Mouse (Mus musculus): Measurements from ENCODE around the gene Gsg1. TPM values are rescaled to one million over a fixed set of nuclear protein-coding genes. Genes with fewer than 3 reads are reported as not detected.
A peak's percentile ranks its signal among the peaks of the same experiment; 100 is the strongest.

Gsg1 gene
- polyA plus RNA-seq, 1 experiment from 2014 or later = 0.25 TPM

GRCm38 (mm10) chr6:135204869-135205268, 49.3 kb downstream of the Gsg1 start:
- 66% methylated on average over 4 of the region's 4 CpGs for WGBS
- H3K9me3 ChIP-seq (replicated peaks; ENCODE audit: control insufficient read depth, low read length, poor library complexity, severe bottlenecking) = no peaks in the 10 kb centered on the region
- H3K9ac ChIP-seq (ENCODE audit: low read depth, low read length) = no peak overlapping the region
- H3K4me2 ChIP-seq (ENCODE audit: low read length) = no peak overlapping the region
- peak overlapping the region; percentile 62; the same call in 1 of the 2 replicates for H3K27ac ChIP-seq (ENCODE audit: low read length)
- H3K36me3 ChIP-seq (ENCODE audit: control insufficient read depth, insufficient read depth, low read length) = no peaks in the 10 kb centered on the region
- peaks cover 3% of the 10 kb centered on the region; the same call in 1 of the 2 replicates for H3K4me1 ChIP-seq (ENCODE audit: control insufficient read depth, insufficient read depth, low read length)
- H3K4me3 ChIP-seq (ENCODE audit: low read depth, low read length) = no peak overlapping the region
- ATAC-seq = no peak
- no peaks in the 10 kb centered on the region for H3K27me3 ChIP-seq (ENCODE audit: control insufficient read depth, insufficient read depth, low read depth, low read length)

- no peaks in the 10 kb centered on the region for H3K27me3 ChIP-seq (ENCODE audit: control insufficient read depth, insufficient read depth, low read depth, low read length)
- no peaks in the 10 kb centered on the region for H3K9me3 ChIP-seq (replicated peaks; ENCODE audit: control insufficient read depth, low read length, poor library complexity, severe bottlenecking)
- H3K36me3 ChIP-seq (ENCODE audit: control insufficient read depth, insufficient read depth, low read length) = no peaks in the 10 kb centered on the region
- ATAC-seq = peak; percentile 63
- H3K27ac ChIP-seq (ENCODE audit: low read length) = peak overlapping the region; percentile 62; the same call in 1 of the 2 replicates
- H3K4me1 ChIP-seq (ENCODE audit: control insufficient read depth, insufficient read depth, low read length) = peaks cover 14% of the 10 kb centered on the region
- H3K4me2 ChIP-seq (ENCODE audit: low read length) = no peak overlapping the region
- no peak overlapping the region for H3K4me3 ChIP-seq (ENCODE audit: low read depth, low read length)
- no peak overlapping the region for H3K9ac ChIP-seq (ENCODE audit: low read depth, low read length)
- 53% methylated on average over 6 of the region's 6 CpGs for WGBS
Observed at GRCm38 (mm10) chr6:135203737-135204136, 50.4 kb downstream of the Gsg1 start.

DNA sequence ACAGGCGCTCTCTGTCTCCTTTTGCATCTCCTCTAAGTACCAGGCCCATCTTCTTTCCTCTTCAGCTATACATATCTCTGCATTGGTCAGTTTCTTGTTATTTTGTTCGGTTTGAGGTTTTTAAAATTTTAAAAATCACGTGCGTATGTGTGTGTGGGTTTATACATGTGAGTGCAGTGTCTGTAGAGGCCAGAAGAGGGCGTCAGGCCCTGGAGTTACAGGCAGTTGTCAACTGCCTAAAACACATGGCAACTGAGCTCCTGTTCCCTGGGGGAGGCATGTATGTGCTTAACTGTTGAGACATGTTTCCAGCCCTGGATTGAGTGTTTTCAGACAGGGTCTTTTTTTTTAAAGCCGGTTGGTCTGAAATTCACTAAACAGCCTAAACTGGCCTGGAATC, 51.5 kb downstream of the Gsg1 start:
- WGBS = 92% methylated on average over 6 of the region's 6 CpGs
- 0 out of 2 replicates have a peak overlapping the region, but pooled peaks have one; percentile 31 for H3K27ac ChIP-seq (ENCODE audit: low read length)
- no peak overlapping the region for H3K4me2 ChIP-seq (ENCODE audit: low read length)
- no peaks in the 10 kb centered on the region for H3K36me3 ChIP-seq (ENCODE audit: control insufficient read depth, insufficient read depth, low read length)
- H3K27me3 ChIP-seq (ENCODE audit: control insufficient read depth, insufficient read depth, low read depth, low read length) = no peaks in the 10 kb centered on the region
- no peak overlapping the region for H3K9ac ChIP-seq (ENCODE audit: low read depth, low read length)
- H3K4me3 ChIP-seq (ENCODE audit: low read depth, low read length) = no peak overlapping the region
- peaks cover 17% of the 10 kb centered on the region for H3K4me1 ChIP-seq (ENCODE audit: control insufficient read depth, insufficient read depth, low read length)
- no peak for ATAC-seq
- H3K9me3 ChIP-seq (replicated peaks; ENCODE audit: control insufficient read depth, low read length, poor library complexity, severe bottlenecking) = no peaks in the 10 kb centered on the region

- peaks cover 20% of the 10 kb centered on the region for H3K4me1 ChIP-seq (ENCODE audit: control insufficient read depth, insufficient read depth, low read length)
- WGBS = 90% methylated on average over 16 of the region's 16 CpGs
- H3K27ac ChIP-seq (ENCODE audit: low read length) = no peak overlapping the region
- no peak for ATAC-seq
- no peak overlapping the region for H3K4me3 ChIP-seq (ENCODE audit: low read depth, low read length)
- no peaks in the 10 kb centered on the region for H3K36me3 ChIP-seq (ENCODE audit: control insufficient read depth, insufficient read depth, low read length)
- H3K9me3 ChIP-seq (replicated peaks; ENCODE audit: control insufficient read depth, low read length, poor library complexity, severe bottlenecking) = no peaks in the 10 kb centered on the region
- no peaks in the 10 kb centered on the region for H3K27me3 ChIP-seq (ENCODE audit: control insufficient read depth, insufficient read depth, low read depth, low read length)
- H3K4me2 ChIP-seq (ENCODE audit: low read length) = peak overlapping the region; percentile 96; the same call in 1 of the 2 replicates
- no peak overlapping the region for H3K9ac ChIP-seq (ENCODE audit: low read depth, low read length)
Observed at GRCm38 (mm10) chr6:135200122-135200957, 53.8 kb downstream of the Gsg1 start.

GRCm38 (mm10) chr6:135198726-135199125, 55.4 kb downstream of the Gsg1 start:
- H3K27me3 ChIP-seq (ENCODE audit: control insufficient read depth, insufficient read depth, low read depth, low read length) = no peaks in the 10 kb centered on the region
- peaks cover 20% of the 10 kb centered on the region for H3K4me1 ChIP-seq (ENCODE audit: control insufficient read depth, insufficient read depth, low read length)
- no peaks in the 10 kb centered on the region for H3K36me3 ChIP-seq (ENCODE audit: control insufficient read depth, insufficient read depth, low read length)
- H3K4me3 ChIP-seq (ENCODE audit: low read depth, low read length) = peak overlapping the region; percentile 91
- H3K9me3 ChIP-seq (replicated peaks; ENCODE audit: control insufficient read depth, low read length, poor library complexity, severe bottlenecking) = no peaks in the 10 kb centered on the region
- ATAC-seq = no peak
- H3K4me2 ChIP-seq (ENCODE audit: low read length) = peak overlapping the region; percentile 96
- 40% methylated on average over 6 of the region's 6 CpGs for WGBS
- peak overlapping the region; percentile 92 for H3K9ac ChIP-seq (ENCODE audit: low read depth, low read length)
- peak overlapping the region; percentile 88; the same call in 1 of the 2 replicates for H3K27ac ChIP-seq (ENCODE audit: low read length)

DNA sequence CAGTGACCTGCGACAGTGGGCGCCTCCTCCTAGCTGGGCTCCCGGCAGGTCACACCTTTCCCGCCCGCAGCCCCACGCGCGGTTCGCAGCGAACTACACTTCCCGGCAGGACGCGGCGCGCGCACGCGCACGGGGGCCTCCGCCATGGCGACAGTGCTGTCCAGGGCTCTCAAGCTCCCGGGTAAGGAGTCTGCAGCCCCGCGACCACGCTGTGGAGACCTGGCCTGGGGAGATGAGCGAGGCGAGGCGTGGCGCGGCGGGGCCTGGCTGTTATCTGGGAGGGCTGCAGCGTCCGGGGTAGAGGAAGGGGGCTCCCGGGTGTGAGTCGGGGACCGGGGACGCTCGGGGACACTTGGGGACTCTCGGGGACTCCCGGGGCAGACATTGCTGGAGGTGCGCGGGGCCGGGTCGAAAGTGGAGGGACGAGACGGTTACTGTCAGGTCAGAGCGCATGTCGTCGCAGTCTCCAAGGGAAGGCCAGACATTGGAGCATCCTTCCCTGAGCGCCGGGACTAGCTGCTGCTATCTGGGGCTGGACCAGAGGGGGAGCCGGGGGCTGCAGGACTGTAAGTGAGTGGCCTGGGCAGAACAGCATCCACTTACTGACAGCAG, 56.1 kb downstream of the Gsg1 start, which contains the start of the genes Fam234b and Hebp1:
Gene Fam234b, plus strand, starts transcription at position 57 of the 612 bp plus-strand sequence.
Gene Hebp1, minus strand, starts transcription at position 102 of the 612 bp plus-strand sequence.
- Histone ChIP-seq H3K4me1 (ENCODE audit: control insufficient read depth, insufficient read depth, low read length) (peaks cover 20% of the 10 kb centered on the region), H3K9me3 (replicated peaks; ENCODE audit: control insufficient read depth, low read length, poor library complexity, severe bottlenecking) (no peaks in the 10 kb centered on the region), H3K4me3 (ENCODE audit: low read depth, low read length) (peak within 1 kb of the TSS; percentile 91), H3K27ac (ENCODE audit: low read length) (peak within 1 kb of the TSS; percentile 88), H3K27me3 (ENCODE audit: control insufficient read depth, insufficient read depth, low read depth, low read length) (no peaks in the 10 kb centered on the region), H3K9ac (ENCODE audit: low read depth, low read length) (peak within 1 kb of the TSS; percentile 92), H3K4me2 (ENCODE audit: low read length) (peak within 1 kb of the TSS; percentile 96), H3K36me3 (ENCODE audit: control insufficient read depth, insufficient read depth, low read length) (no peaks in the 10 kb centered on the region)
- ATAC-seq = peak; percentile 94
- under 1% methylated on average over 52 of the region's 52 CpGs for WGBS

DNA sequence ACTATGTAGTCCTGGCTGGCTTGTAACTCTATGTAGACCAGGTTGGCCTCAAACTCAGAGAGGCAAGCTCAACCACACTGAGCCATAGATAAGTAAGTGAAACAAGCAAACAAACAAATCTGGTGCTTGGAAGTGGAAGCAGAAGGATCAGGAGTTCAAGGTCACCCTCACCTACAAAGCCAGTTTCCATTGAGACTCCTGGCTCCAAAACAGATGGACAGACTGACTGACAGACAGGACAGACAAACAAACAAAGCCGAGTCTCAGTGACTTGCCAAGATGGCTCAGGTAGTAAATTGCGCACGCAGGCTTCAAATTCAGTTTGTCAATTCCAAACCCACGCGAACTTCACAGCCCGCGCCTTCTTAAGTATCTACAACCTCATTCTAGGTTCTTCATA, 56.7 kb downstream of the Gsg1 start:
- Histone ChIP-seq H3K9ac (ENCODE audit: low read depth, low read length) (peak overlapping the region; percentile 92), H3K9me3 (replicated peaks; ENCODE audit: control insufficient read depth, low read length, poor library complexity, severe bottlenecking) (no peaks in the 10 kb centered on the region), H3K4me1 (ENCODE audit: control insufficient read depth, insufficient read depth, low read length) (peaks cover 20% of the 10 kb centered on the region), H3K27ac (ENCODE audit: low read length) (peak overlapping the region; percentile 88; the same call in 1 of the 2 replicates), H3K4me2 (ENCODE audit: low read length) (peak overlapping the region; percentile 96), H3K4me3 (ENCODE audit: low read depth, low read length) (peak overlapping the region; percentile 91), H3K27me3 (ENCODE audit: control insufficient read depth, insufficient read depth, low read depth, low read length) (no peaks in the 10 kb centered on the region), H3K36me3 (ENCODE audit: control insufficient read depth, insufficient read depth, low read length) (no peaks in the 10 kb centered on the region)
- 20% methylated on average over 7 of the region's 7 CpGs for WGBS
- no peak for ATAC-seq

DNA sequence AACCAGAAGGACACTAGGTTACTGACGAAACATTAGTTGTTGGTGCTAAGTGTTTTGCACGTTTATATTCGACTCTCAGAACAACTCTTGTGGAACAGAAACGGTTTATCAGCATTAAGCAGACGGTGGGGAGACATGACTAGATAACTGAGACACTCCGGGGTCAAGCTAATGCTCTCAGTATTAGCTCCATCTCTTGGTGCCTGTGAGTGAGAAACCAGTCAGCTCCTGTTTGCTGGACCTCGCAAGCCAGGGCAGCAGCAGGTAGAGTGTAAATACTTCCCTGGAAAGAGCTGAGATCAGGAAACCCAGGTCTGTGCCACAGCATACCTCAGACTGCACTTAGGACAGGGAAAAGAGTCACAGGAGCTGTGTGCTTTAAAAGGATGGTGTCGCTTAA, 57.4 kb downstream of the Gsg1 start:
- no peak overlapping the region for H3K4me2 ChIP-seq (ENCODE audit: low read length)
- no peak overlapping the region for H3K9ac ChIP-seq (ENCODE audit: low read depth, low read length)
- no peak overlapping the region for H3K27ac ChIP-seq (ENCODE audit: low read length)
- H3K27me3 ChIP-seq (ENCODE audit: control insufficient read depth, insufficient read depth, low read depth, low read length) = no peaks in the 10 kb centered on the region
- ATAC-seq = no peak
- WGBS = 84% methylated on average over 8 of the region's 8 CpGs
- H3K4me1 ChIP-seq (ENCODE audit: control insufficient read depth, insufficient read depth, low read length) = peaks cover 20% of the 10 kb centered on the region
- no peaks in the 10 kb centered on the region for H3K36me3 ChIP-seq (ENCODE audit: control insufficient read depth, insufficient read depth, low read length)
- no peak overlapping the region for H3K4me3 ChIP-seq (ENCODE audit: low read depth, low read length)
- H3K9me3 ChIP-seq (replicated peaks; ENCODE audit: control insufficient read depth, low read length, poor library complexity, severe bottlenecking) = no peaks in the 10 kb centered on the region

GRCm38 (mm10) chr6:135194907-135195306, 59.2 kb downstream of the Gsg1 start:
- Histone ChIP-seq H3K4me3 (ENCODE audit: low read depth, low read length) (no peak overlapping the region), H3K9me3 (replicated peaks; ENCODE audit: control insufficient read depth, low read length, poor library complexity, severe bottlenecking) (no peaks in the 10 kb centered on the region), H3K27ac (ENCODE audit: low read length) (no peak overlapping the region), H3K9ac (ENCODE audit: low read depth, low read length) (no peak overlapping the region), H3K4me1 (ENCODE audit: control insufficient read depth, insufficient read depth, low read length) (peaks cover 17% of the 10 kb centered on the region), H3K27me3 (ENCODE audit: control insufficient read depth, insufficient read depth, low read depth, low read length) (no peaks in the 10 kb centered on the region), H3K4me2 (ENCODE audit: low read length) (no peak overlapping the region), H3K36me3 (ENCODE audit: control insufficient read depth, insufficient read depth, low read length) (no peaks in the 10 kb centered on the region)
- WGBS = 81% methylated on average over 4 of the region's 4 CpGs
- no peak for ATAC-seq

Measured in midbrain, embryonic 16.5 days (tissue).